Mouse (Mus musculus) embryonic facial prominence, embryonic 12.5 days (tissue): ENCODE results near the gene Hs6st3. TPM values are rescaled to one million over a fixed set of nuclear protein-coding genes. Genes with fewer than 3 reads are reported as not detected.

ENCODE experiments used
- ATAC-seq: fragments of 200-750 bp; cut with Nextera tagmentation; 2 replicates; pipeline ENCODE4 v1.8.0; 2017; ENCODE audit not compliant: insufficient number of reproducible peaks, insufficient read depth, low FRiP score, low TSS enrichment
- H3K27ac ChIP-seq: fragments of 300-500 bp; sonication (generic); 2 replicates; pipeline ENCODE4 v1.5.1; 2016; ENCODE audit warnings: mild to moderate bottlenecking
- H3K27me3 ChIP-seq: fragments of 300-500 bp; sonication (generic); 2 replicates; pipeline ENCODE4 v1.6.1; 2016; ENCODE audit warnings: mild to moderate bottlenecking, moderate library complexity
- H3K36me3 ChIP-seq: fragments of 300-500 bp; sonication (generic); 2 replicates; pipeline ENCODE4 v1.6.1; 2016; ENCODE audit warnings: mild to moderate bottlenecking
- H3K4me1 ChIP-seq: fragments of 300-500 bp; sonication (generic); 2 replicates; pipeline ENCODE4 v1.6.1; 2016
- H3K4me2 ChIP-seq: fragments of 300-500 bp; sonication (generic); replicated peaks from 2 replicates; pipeline ENCODE4 v1.6.1; 2016; ENCODE audit warnings: mild to moderate bottlenecking, moderate library complexity
- H3K4me3 ChIP-seq: fragments of 300-500 bp; sonication (generic); 2 replicates; pipeline ENCODE4 v1.5.1; 2016; ENCODE audit warnings: mild to moderate bottlenecking
- H3K9ac ChIP-seq: fragments of 300-500 bp; sonication (generic); 2 replicates; pipeline ENCODE4 v1.6.1; 2016; ENCODE audit warnings: mild to moderate bottlenecking, moderate library complexity
- H3K9me3 ChIP-seq: fragments of 300-500 bp; sonication (generic); 2 replicates; pipeline ENCODE4 v1.6.1; 2016; ENCODE audit warnings: mild to moderate bottlenecking, moderate library complexity
- WGBS: fragments of 180-500 bp; shearing (Covaris S2); methylation state at CpG from one replicate; pipeline ENCODE4 v1.1.7; 2016; 5-methylcytosine and 5-hydroxymethylcytosine counted together
- polyA plus RNA-seq: library from polyadenylated mRNA; unstranded; fragments of >200 nt; fragmentation: Nextera tagmentation; extraction: Ambion mirVana; gene quantifications from 2 replicates; pipeline ENCODE4 v1.2.1, GENCODE M21; 2016

Hs6st3 gene
- polyA plus RNA-seq, 1 experiment from 2014 or later: 0.40 TPM

- Histone ChIP-seq H3K4me1 (no peaks in the 10 kb centered on the region), H3K9ac (no peak overlapping the region), H3K36me3 (no peaks in the 10 kb centered on the region), H3K27ac (no peak overlapping the region), H3K4me2 (no peak overlapping the region), H3K4me3 (no peak overlapping the region), H3K27me3 (no peaks in the 10 kb centered on the region), H3K9me3 (no peaks in the 10 kb centered on the region)
- ATAC-seq: no peak
- 85% methylated on average over 7 of the region's 7 CpGs for WGBS
Measured at GRCm38 (mm10) chr14:119761376-119761775, 623.2 kb downstream of the Hs6st3 start.

- no peaks in the 10 kb centered on the region for H3K9me3 ChIP-seq
- no peak overlapping the region for H3K9ac ChIP-seq
- ATAC-seq: no peak
- no peak overlapping the region for H3K27ac ChIP-seq
- H3K27me3 ChIP-seq: no peaks in the 10 kb centered on the region
- H3K36me3 ChIP-seq: no peaks in the 10 kb centered on the region
- no peak overlapping the region for H3K4me2 ChIP-seq
- 63% methylated on average over 4 of the region's 4 CpGs for WGBS
- no peaks in the 10 kb centered on the region for H3K4me1 ChIP-seq
- no peak overlapping the region for H3K4me3 ChIP-seq
Measured at GRCm38 (mm10) chr14:119772040-119772439, 633.9 kb downstream of the Hs6st3 start.

- H3K9me3 ChIP-seq: no peaks in the 10 kb centered on the region
- H3K9ac ChIP-seq: no peak overlapping the region
- no peak for ATAC-seq
- H3K4me1 ChIP-seq: no peaks in the 10 kb centered on the region
- no peak overlapping the region for H3K4me3 ChIP-seq
- no peaks in the 10 kb centered on the region for H3K27me3 ChIP-seq
- WGBS: 75% methylated on average over 3 of the region's 3 CpGs
- no peaks in the 10 kb centered on the region for H3K36me3 ChIP-seq
- no peak overlapping the region for H3K27ac ChIP-seq
- no peak overlapping the region for H3K4me2 ChIP-seq
Measured at GRCm38 (mm10) chr14:119776261-119776660, 638.1 kb downstream of the Hs6st3 start.

- no peaks in the 10 kb centered on the region for H3K4me1 ChIP-seq
- no peak overlapping the region for H3K4me2 ChIP-seq
- no peaks in the 10 kb centered on the region for H3K27me3 ChIP-seq
- H3K27ac ChIP-seq: no peak overlapping the region
- no peak for ATAC-seq
- no peak overlapping the region for H3K4me3 ChIP-seq
- no peak overlapping the region for H3K9ac ChIP-seq
- no peaks in the 10 kb centered on the region for H3K36me3 ChIP-seq
- H3K9me3 ChIP-seq: no peaks in the 10 kb centered on the region
- 80% methylated on average over 12 of the region's 12 CpGs for WGBS
Measured at GRCm38 (mm10) chr14:119779982-119780588, 641.9 kb downstream of the Hs6st3 start.

GRCm38 (mm10) chr14:119781111-119781510, 643.0 kb downstream of the Hs6st3 start:
- Histone ChIP-seq H3K4me1 (no peaks in the 10 kb centered on the region), H3K36me3 (no peaks in the 10 kb centered on the region), H3K27me3 (no peaks in the 10 kb centered on the region), H3K27ac (no peak overlapping the region), H3K4me3 (no peak overlapping the region), H3K4me2 (no peak overlapping the region), H3K9ac (no peak overlapping the region), H3K9me3 (no peaks in the 10 kb centered on the region)
- no peak for ATAC-seq
- 77% methylated on average over 1 of the region's 1 CpGs for WGBS

DNA sequence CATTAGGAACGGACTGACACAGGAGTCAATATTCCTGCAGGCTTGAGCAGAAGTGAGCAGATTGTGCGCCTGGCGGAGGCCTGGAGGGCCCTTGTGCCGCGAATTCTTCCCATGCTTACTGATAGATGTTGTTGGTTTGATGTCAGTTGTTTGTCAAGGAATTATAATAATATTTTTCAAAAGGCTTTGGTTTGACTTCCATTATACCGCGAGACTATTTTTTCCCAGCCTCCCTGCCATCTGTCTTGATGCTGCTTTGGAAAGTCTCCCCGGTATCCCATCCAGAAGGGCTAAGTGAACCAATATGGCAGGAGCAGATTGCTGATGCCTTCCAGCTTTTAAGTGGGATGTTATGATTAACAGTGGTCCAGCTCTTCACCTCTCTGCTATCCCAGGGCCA, 651.3 kb downstream of the Hs6st3 start:
- no peak overlapping the region for H3K4me2 ChIP-seq
- no peaks in the 10 kb centered on the region for H3K4me1 ChIP-seq
- no peak overlapping the region for H3K9ac ChIP-seq
- no peaks in the 10 kb centered on the region for H3K36me3 ChIP-seq
- H3K27ac ChIP-seq: no peak overlapping the region
- H3K27me3 ChIP-seq: no peaks in the 10 kb centered on the region
- H3K4me3 ChIP-seq: no peak overlapping the region
- no peaks in the 10 kb centered on the region for H3K9me3 ChIP-seq
- ATAC-seq: no peak
- WGBS: 88% methylated on average over 8 of the region's 8 CpGs

DNA sequence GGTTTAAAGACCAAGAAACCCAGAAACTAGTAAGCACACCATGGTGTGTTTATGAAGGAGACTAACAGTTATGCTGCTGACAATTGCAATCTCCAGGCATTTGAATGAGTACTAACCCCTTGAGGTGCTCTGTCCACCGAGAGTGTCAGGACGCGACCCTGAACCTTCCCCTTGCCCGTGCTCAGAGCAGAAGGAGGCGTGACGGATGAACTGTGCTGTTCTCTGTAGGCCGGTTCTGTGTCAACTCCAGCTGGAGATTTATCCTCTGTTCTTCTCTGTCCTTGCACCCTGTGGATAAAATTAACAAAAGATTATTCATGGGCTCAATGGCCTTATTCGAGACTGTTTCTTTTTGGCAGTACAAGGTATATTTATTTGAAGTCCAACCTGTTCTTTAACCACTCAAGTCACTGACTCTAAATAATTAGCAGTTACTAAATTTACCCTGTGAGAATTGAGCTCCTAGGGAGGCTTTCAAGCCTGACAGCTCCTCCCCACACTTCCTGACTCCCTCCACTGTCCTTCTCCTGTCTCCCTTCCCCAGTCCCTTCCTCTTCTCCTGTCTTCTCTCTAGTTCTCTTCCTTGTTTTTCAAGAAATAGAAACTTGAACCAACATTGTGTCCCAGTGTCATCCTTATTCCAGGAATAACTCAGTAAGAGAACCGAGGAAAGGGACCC, 659.2 kb downstream of the Hs6st3 start:
- 39% methylated on average over 9 of the region's 9 CpGs for WGBS
- H3K4me1 ChIP-seq: no peaks in the 10 kb centered on the region
- no peaks in the 10 kb centered on the region for H3K36me3 ChIP-seq
- no peaks in the 10 kb centered on the region for H3K9me3 ChIP-seq
- H3K27ac ChIP-seq: no peak overlapping the region
- no peak overlapping the region for H3K9ac ChIP-seq
- H3K4me2 ChIP-seq: no peak overlapping the region
- ATAC-seq: no peak
- no peaks in the 10 kb centered on the region for H3K27me3 ChIP-seq
- no peak overlapping the region for H3K4me3 ChIP-seq

GRCm38 (mm10) chr14:119798561-119798960, 660.4 kb downstream of the Hs6st3 start:
- no peak for ATAC-seq
- Histone ChIP-seq H3K27me3 (no peaks in the 10 kb centered on the region), H3K27ac (no peak overlapping the region), H3K9ac (no peak overlapping the region), H3K4me2 (no peak overlapping the region), H3K36me3 (no peaks in the 10 kb centered on the region), H3K9me3 (no peaks in the 10 kb centered on the region), H3K4me3 (no peak overlapping the region), H3K4me1 (no peaks in the 10 kb centered on the region)
- 90% methylated on average over 11 of the region's 11 CpGs for WGBS

GRCm38 (mm10) chr14:119800856-119801255, 662.7 kb downstream of the Hs6st3 start:
- H3K36me3 ChIP-seq: no peaks in the 10 kb centered on the region
- 85% methylated on average over 11 of the region's 11 CpGs for WGBS
- no peaks in the 10 kb centered on the region for H3K9me3 ChIP-seq
- H3K27ac ChIP-seq: no peak overlapping the region
- H3K27me3 ChIP-seq: no peaks in the 10 kb centered on the region
- H3K4me2 ChIP-seq: no peak overlapping the region
- no peak overlapping the region for H3K9ac ChIP-seq
- no peaks in the 10 kb centered on the region for H3K4me1 ChIP-seq
- no peak for ATAC-seq
- no peak overlapping the region for H3K4me3 ChIP-seq

- Histone ChIP-seq H3K9me3 (no peaks in the 10 kb centered on the region), H3K27ac (no peak overlapping the region), H3K9ac (no peak overlapping the region), H3K36me3 (no peaks in the 10 kb centered on the region), H3K4me1 (no peaks in the 10 kb centered on the region), H3K4me2 (no peak overlapping the region), H3K4me3 (no peak overlapping the region), H3K27me3 (no peaks in the 10 kb centered on the region)
- 92% methylated on average over 4 of the region's 4 CpGs for WGBS
- no peak for ATAC-seq
Measured at GRCm38 (mm10) chr14:119813898-119814297, 675.8 kb downstream of the Hs6st3 start.

DNA sequence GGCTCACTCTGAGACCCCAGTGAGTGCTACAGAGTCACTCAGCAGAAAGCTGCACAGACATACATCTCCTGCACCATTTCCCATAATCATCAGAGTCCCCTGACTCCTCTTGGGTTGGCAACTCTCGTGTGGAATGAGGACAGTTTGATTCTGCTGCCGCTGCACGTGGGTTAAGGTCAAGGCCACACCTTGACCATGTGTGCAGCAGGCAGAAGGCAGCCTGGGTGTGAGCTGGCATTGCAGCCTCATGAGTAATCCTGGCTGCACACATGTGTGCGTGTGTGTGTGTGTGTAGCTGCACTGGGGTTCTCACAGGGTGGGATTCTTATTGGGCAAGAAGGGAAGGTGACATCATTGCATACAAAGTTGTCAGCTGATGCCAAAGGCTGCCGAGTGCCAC, 677.5 kb downstream of the Hs6st3 start:
- no peaks in the 10 kb centered on the region for H3K36me3 ChIP-seq
- H3K9ac ChIP-seq: no peak overlapping the region
- no peaks in the 10 kb centered on the region for H3K27me3 ChIP-seq
- no peaks in the 10 kb centered on the region for H3K4me1 ChIP-seq
- no peak for ATAC-seq
- no peak overlapping the region for H3K4me2 ChIP-seq
- H3K9me3 ChIP-seq: no peaks in the 10 kb centered on the region
- WGBS: 80% methylated on average over 5 of the region's 5 CpGs
- no peak overlapping the region for H3K27ac ChIP-seq
- H3K4me3 ChIP-seq: no peak overlapping the region

DNA sequence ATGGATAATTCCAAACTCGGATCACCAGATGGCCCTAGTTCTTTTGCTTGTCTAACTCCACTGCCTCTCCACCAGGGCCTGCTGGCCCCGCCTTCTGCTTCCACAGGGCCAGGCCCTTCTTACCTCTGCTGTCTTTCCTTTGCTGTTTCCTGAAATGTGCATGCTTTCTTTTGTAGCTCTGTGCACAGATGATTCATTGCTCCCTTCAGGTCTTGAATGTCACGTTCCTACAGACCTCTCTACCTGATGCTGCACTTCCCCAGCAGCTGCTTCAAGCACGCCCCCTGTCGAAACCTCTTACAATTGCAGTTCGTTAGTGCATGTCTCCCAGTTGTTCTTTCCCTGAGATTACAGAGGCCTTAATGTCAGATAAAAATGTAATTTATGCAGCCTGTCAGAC, 682.4 kb downstream of the Hs6st3 start:
- Histone ChIP-seq H3K27me3 (no peaks in the 10 kb centered on the region), H3K4me2 (no peak overlapping the region), H3K36me3 (no peaks in the 10 kb centered on the region), H3K4me3 (no peak overlapping the region), H3K27ac (no peak overlapping the region), H3K4me1 (no peaks in the 10 kb centered on the region), H3K9me3 (no peaks in the 10 kb centered on the region), H3K9ac (no peak overlapping the region)
- WGBS: 44% methylated on average over 6 of the region's 6 CpGs
- no peak for ATAC-seq
